Mouse (Mus musculus) embryonic fibroblast, embryonic 13.5 days (primary cell): ENCODE results near the gene Dnajc3. TPM values are rescaled to one million over a fixed set of nuclear protein-coding genes. Genes with fewer than 3 reads are reported as not detected.

Source experiments
- H3K27ac ChIP-seq: 2 replicates; pipeline ENCODE4 v1.5.1; 2012; ENCODE audit warnings: low read length, control low read depth, inconsistent platforms; ENCODE audit not compliant: insufficient read depth
- H3K4me1 ChIP-seq: 2 replicates; pipeline ENCODE4 v1.6.1; 2011; ENCODE audit warnings: low read length; ENCODE audit not compliant: control insufficient read depth, insufficient read depth
- H3K4me3 ChIP-seq: 2 replicates; pipeline ENCODE4 v1.5.1; 2011; ENCODE audit warnings: mild to moderate bottlenecking, control low read depth, low read length; ENCODE audit not compliant: insufficient read depth
- CTCF ChIP-seq: IDR thresholded peaks from 2 replicates; pipeline ENCODE4 v1.5.1; 2011; ENCODE audit warnings: mild to moderate bottlenecking, control low read depth, low read length, moderate library complexity, borderline replicate concordance; ENCODE audit not compliant: insufficient read depth
- POLR2A ChIP-seq: IDR thresholded peaks from 2 replicates; pipeline ENCODE4 v1.6.1; 2011; ENCODE audit warnings: low read depth, mild to moderate bottlenecking, control low read depth, low read length, moderate library complexity
- polyA plus RNA-seq: library from polyadenylated mRNA; stranded (reverse); fragments of >200 nt; gene quantifications from 2 replicates; pipeline ENCODE4 v1.2.4, GENCODE M21; 2011; ENCODE audit warnings: low read depth; ENCODE audit not compliant: missing spikeins, insufficient read length

The Dnajc3 gene
- polyA plus RNA-seq, 1 experiment = 54.3 TPM

DNA sequence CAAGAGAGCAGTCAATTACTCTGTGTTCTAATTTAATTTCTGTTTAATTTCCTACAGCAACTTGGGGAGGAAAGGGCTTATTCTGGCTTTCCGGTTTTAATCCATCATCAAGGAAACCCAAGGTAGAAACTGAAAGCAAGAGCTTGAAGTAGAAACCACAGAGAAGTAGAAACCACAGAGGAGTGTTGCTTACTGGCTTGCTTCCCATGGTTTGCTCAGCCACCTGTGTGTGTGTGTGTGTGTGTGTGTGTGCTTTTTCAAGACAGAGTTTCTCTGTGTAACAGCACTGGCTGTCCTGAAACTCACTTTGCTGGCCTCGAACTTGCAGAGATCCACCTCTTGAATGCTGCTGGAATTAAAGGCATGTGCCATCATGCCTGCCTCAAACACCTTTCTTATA is 8.0 kb upstream of the Dnajc3 start:
- no peak overlapping the region for H3K4me3 ChIP-seq
- no peak for TF ChIP-seq POLR2A
- no peak for TF ChIP-seq CTCF
- H3K27ac ChIP-seq = no peak overlapping the region
- peaks cover 8% of the 10 kb centered on the region for H3K4me1 ChIP-seq

DNA sequence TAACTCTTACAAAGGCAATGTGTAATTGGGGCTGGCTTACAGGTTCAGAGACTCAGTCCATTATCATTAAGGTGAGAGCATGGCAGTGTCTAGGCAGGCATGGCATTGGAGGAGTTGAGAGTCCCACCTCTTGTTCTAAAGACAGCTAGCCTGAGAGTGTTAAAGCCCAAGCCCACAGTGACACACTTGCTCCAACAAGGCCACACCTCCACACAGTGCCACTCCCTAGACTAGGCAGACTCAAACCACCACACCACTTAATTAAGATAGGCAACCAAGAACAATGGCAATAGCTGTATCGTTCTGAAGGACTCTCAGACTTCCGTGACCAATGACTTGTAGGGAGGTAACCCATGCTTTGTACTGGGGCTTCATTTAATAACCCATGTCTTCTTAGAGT is 7.0 kb upstream of the Dnajc3 start:
- Histone ChIP-seq H3K27ac (no peak overlapping the region), H3K4me1 (peaks cover 8% of the 10 kb centered on the region), H3K4me3 (no peak overlapping the region)
- TF ChIP-seq CTCF = no peak
- no peak for TF ChIP-seq POLR2A

DNA sequence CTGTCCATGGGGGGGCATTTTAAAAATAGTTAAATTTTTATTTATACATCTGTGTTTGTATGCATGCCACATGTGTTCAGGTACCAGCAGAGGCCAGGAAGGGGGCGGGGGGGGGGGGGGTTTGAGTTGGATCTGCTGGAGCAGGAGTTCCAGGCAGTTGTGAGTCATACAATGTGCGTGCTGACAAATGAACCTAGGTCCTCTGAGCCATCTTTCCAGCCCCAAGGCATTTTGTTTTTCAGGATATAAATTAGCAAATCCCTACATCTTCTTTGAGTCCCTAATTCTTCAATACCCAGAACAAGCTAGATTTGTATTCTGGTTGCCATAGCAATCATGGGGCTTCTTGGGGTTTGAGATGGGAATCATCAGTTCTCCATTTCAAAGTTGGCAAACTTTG is 6.6 kb upstream of the Dnajc3 start:
- Histone ChIP-seq H3K4me1 (peaks cover 8% of the 10 kb centered on the region), H3K27ac (no peak overlapping the region), H3K4me3 (no peak overlapping the region)
- no peak for TF ChIP-seq CTCF

DNA sequence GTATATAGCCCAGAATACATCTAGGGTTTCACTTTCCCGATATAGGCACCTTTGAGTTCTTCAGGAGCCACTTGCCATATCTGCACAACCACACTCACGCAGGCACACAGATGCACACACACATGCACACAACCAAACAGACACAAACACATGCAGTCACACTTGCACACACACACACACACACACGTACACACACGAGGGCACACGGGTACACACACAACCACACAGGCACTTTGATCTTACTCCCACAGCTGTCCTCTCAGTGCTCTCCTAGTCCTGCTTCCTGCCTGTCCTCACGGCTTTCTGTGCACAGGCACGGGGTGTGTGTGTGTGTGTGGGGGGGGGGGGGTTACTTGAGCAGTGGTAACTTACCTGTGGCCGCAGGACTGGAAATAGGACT is 4.8 kb upstream of the Dnajc3 start:
- H3K4me3 ChIP-seq = no peak overlapping the region
- H3K4me1 ChIP-seq = peaks cover 8% of the 10 kb centered on the region
- no peak overlapping the region for H3K27ac ChIP-seq
- TF ChIP-seq POLR2A = no peak
- no peak for TF ChIP-seq CTCF

DNA sequence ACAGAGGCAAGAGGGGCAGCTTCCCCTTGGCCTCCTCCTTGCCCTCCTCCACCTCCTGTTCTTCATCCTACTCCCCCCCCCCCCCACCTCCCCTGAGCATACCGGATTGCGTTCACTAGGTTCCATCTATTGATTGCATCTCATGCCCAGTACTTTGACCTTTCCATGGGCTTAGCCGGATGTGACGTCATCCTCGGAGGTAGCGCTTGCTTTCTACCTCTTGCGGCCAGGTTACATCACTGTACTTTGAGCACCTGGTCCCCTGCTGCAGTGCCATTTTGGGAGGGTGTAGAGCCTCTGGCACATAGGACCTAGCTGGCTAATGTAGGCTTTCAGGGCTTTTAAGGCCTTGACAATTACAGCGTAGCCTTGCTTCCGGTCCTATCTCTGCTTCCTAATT is 3.1 kb upstream of the Dnajc3 start:
- Histone ChIP-seq H3K4me1 (peaks cover 11% of the 10 kb centered on the region), H3K4me3 (no peak overlapping the region), H3K27ac (no peak overlapping the region)
- TF ChIP-seq CTCF (no peak), POLR2A (no peak)

DNA sequence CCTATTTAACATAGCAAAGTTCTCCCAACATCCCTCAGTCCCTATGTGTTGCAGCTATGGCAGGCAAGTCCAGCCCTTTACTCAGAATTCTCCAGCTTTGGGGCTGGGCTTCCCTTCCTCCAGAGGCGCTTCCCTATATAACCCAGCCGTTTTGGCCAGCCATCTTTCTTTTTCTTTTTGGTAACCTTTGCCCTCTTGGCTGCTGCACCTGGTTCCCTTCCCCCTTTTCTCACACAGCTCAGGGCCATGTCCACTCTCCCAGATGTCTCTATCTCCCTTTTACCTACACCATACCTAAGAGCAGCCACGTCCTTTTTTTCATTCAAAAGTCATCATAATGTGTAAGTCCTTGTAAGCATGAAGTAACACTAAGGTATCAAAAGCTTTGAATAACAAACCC is 1.5 kb upstream of the Dnajc3 start:
- Histone ChIP-seq H3K4me3 (no peak overlapping the region), H3K4me1 (peaks cover 11% of the 10 kb centered on the region), H3K27ac (no peak overlapping the region)
- TF ChIP-seq CTCF = no peak
- TF ChIP-seq POLR2A = no peak

DNA sequence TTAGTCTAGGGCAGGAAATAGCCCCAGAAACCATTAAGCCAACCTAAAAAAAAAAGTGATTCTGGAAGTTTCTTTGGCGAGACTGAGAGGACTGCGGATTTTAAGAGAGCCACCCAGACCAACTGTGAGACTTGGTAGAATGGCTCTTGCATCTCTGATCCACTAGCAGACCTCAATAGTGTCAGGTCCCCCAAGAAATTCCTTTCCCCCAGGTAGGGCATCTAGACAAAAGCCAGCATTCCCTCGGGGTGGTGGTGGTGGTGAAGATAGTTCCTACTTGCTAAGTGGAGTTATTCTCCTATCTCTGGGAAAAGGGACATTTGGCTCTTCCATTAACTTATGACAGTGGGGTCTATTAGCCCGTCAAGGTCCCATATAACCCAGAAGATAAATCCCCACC is 824 bp upstream of the Dnajc3 start:
- TF ChIP-seq POLR2A = no peak
- no peak for TF ChIP-seq CTCF
- peak overlapping the region; percentile 89 for H3K27ac ChIP-seq

DNA sequence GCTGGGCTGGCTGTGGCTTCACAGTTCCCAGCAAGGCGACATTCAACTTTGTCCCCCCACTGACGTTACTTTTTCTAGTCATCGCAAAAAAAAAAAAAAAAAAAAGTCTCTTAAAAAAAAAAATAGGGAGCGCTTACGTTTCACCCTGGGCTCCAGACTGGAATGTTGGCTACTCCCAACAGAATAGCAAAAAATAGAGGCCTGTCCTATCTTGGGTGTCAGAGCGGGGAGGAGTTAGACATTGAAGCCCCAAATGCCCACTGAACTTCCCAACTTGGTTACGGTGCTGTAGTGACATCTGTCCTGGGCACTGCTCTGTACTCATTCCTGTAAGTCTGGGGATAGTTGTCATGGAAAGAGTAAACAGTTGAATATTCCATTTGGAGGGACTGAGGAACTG is 775 bp downstream of the Dnajc3 start:
- TF ChIP-seq CTCF = no peak
- TF ChIP-seq POLR2A = no peak
- peak overlapping the region; percentile 86 for H3K27ac ChIP-seq
- peak overlapping the region; percentile 87 for H3K4me3 ChIP-seq
- H3K4me1 ChIP-seq = peaks cover 14% of the 10 kb centered on the region

More for the DNA sequence above, 824 bp upstream of the Dnajc3 start:
- peak overlapping the region; percentile 60 for H3K4me3 ChIP-seq
- H3K4me1 ChIP-seq = peaks cover 11% of the 10 kb centered on the region

DNA sequence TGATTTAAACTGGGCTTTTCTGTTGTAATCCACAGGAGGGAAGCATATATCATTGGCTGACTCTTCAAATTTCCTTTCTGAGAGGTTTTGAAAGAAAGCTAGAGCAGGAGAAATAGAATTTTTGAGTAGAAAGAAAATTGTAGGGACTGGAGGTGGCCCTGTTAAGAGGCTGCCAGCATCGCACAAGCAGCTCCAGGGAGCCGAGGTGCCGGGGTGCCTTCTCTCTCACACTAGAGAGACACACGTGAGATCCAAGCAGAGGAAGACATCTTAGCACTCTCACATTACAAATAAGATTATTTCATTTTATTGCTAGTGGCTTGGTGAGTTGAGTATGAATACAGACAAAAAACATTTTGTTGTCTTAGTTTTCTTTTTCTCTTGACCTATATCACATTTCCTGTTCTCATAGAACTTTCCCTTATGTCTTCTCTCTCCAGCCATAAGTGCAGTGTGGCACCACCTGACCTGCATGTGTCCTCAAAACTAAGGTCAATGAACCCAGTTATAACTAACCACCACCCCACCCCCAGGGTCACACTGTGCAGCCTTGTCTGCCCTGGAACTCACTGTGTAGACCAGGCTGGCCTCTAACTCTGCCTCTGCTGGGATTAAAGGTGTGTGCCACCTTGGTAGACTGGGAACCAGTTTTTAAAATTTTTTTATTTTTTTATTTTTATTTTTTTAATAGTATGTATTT is 3.2 kb downstream of the Dnajc3 start:
- TF ChIP-seq CTCF (no peak), POLR2A (no peak)
- H3K4me3 ChIP-seq = no peak overlapping the region
- H3K4me1 ChIP-seq = peaks cover 14% of the 10 kb centered on the region
- no peak overlapping the region for H3K27ac ChIP-seq

DNA sequence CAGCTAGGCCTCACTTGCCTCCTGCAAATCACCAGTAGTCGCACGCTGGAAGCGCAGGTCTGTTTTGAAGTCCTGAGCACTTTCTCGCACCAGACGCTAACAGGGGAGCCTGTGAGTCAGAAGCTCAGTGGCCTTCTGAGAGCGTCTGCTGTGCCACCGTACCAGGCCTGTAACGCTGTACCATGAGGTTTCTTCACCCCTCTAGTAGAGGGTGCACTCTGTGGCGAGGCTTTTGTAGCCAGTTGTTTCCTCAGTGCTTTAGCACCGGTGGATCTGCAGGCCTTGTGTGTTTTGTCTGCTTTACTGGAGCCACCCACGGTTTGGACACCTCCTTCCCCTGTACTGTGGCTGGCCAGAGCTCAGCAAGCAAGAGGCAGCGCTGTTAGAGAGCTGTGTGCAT is 4.3 kb downstream of the Dnajc3 start:
- TF ChIP-seq CTCF = no peak
- TF ChIP-seq POLR2A = no peak
- H3K27ac ChIP-seq = no peak overlapping the region
- H3K4me3 ChIP-seq = no peak overlapping the region
- H3K4me1 ChIP-seq = peaks cover 14% of the 10 kb centered on the region
